Mouse (Mus musculus): ENCODE results near the gene Ttc7b.
A peak's percentile ranks its signal among the peaks of the same experiment; 100 is the strongest.

DNA sequence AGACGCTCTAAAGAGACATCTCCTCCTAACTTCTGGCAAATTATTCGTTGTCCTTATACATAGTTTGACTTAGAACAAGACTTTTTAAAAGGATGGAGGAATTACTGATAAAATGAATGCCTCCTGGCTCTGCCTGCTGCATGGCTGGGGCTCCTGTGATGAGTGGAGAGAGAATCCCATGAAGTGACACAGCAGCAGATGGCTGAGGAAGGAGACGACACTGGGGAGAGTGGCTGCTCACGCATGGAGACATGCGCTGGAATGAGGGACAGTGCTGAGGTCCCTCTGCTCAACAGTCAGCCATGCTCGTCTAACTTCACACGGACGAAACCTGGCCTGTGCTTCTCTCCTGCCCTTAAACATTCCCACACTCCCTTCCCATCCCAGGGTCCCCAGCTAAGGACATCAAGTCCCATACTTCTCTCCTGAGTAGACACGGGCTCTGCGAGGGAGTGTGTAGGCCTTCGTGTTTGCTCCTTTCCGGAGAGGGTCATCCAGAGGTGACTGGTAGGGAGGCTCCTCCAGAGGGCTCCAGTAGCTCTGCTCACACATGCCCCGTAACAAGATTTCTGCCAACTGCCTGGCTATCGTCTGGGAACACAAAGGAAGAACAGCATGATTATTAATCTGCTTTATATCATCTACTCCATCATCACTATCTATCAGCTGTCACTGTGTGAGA is 105.8 kb downstream of the Ttc7b start:
- TF ChIP-seq CTCF (IDR thresholded peaks at IDR 0.05) (peak; percentile 20; the same call in 1 of the 2 replicates), POLR2A (IDR thresholded peaks at IDR 0.05; ENCODE audit: insufficient read depth, low read depth, low read length) (no peak)

Measured in heart, adult 2 months (tissue).